8 mouse cellular contexts compared by ENCODE assay signal in the genomic region with DNA sequence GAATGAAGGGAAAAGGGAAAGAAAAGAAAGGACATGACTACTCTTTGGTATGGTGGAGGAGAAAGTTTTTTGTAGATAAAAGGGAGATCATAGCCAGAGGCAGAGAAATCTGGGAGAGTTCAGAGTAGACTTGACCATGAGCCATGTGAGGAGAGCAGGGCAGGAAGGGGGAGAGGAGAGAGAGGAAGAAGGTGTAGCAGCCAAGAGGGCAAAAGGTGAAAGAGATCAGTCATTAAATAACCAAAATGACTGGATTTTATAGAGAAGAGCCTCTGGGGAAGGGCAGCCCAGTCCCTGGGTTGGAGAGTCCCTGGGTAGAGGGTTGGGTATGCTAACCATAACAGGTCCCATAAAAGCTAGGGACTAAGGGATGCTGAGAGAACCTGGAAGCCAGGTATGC. TPM values are rescaled to one million over a fixed set of nuclear protein-coding genes. Genes with fewer than 3 reads are reported as not detected.
DNase-seq lines count a peak whose midpoint lies in the region; ATAC-seq lines count a peak whose summit lies in the region.

No protein-coding gene starts in this region.

- no peak overlapping the region for H3K9ac ChIP-seq in hindbrain, embryonic 12.5 days
- no peak overlapping the region for H3K9ac ChIP-seq in liver, embryonic 12.5 days
- peak overlapping the region; percentile 92; the same call in 1 of the 2 replicates for H3K9ac ChIP-seq in stomach, embryonic 16.5 days (ENCODE audit: low read length)

- H3K36me3 ChIP-seq in megakaryocyte, embryonic 14.5 days (replicated peaks; ENCODE audit: low read length) = peaks cover 16% of the 10 kb centered on the region
- H3K36me3 ChIP-seq in hindbrain, embryonic 12.5 days = no peaks in the 10 kb centered on the region
- no peaks in the 10 kb centered on the region for H3K36me3 ChIP-seq in liver, embryonic 12.5 days
- H3K36me3 ChIP-seq in stomach, embryonic 16.5 days (ENCODE audit: control insufficient read depth, insufficient read depth, low read length) = no peaks in the 10 kb centered on the region

- H3K27me3 ChIP-seq in megakaryocyte, embryonic 14.5 days (replicated peaks) = peaks cover 5% of the 10 kb centered on the region
- no peaks in the 10 kb centered on the region for H3K27me3 ChIP-seq in hindbrain, embryonic 12.5 days
- no peaks in the 10 kb centered on the region; the same call in 1 of the 2 replicates for H3K27me3 ChIP-seq in liver, embryonic 12.5 days (replicated peaks)
- no peaks in the 10 kb centered on the region for H3K27me3 ChIP-seq in stomach, embryonic 16.5 days (ENCODE audit: control insufficient read depth, insufficient read depth, low read length)

- H3K9me3 ChIP-seq in megakaryocyte, embryonic 14.5 days = no peaks in the 10 kb centered on the region
- H3K9me3 ChIP-seq in hindbrain, embryonic 12.5 days (replicated peaks) = no peaks in the 10 kb centered on the region
- H3K9me3 ChIP-seq in liver, embryonic 12.5 days (replicated peaks) = no peaks in the 10 kb centered on the region
- H3K9me3 ChIP-seq in stomach, embryonic 16.5 days (replicated peaks; ENCODE audit: control insufficient read depth, low read length) = no peaks in the 10 kb centered on the region

- no peak overlapping the region for H3K27ac ChIP-seq in hindbrain, embryonic 12.5 days
- no peak overlapping the region for H3K27ac ChIP-seq in liver, embryonic 12.5 days
- no peak overlapping the region for H3K27ac ChIP-seq in stomach, embryonic 16.5 days (ENCODE audit: low read length)

- H3K4me3 ChIP-seq in megakaryocyte, embryonic 14.5 days (replicated peaks) = peak overlapping the region; percentile 96
- 0 out of 2 replicates have a peak overlapping the region, but pooled peaks have one; percentile 85 for H3K4me3 ChIP-seq in hindbrain, embryonic 12.5 days
- H3K4me3 ChIP-seq in liver, embryonic 12.5 days = peak overlapping the region; percentile 80
- peak overlapping the region; percentile 93 for H3K4me3 ChIP-seq in stomach, embryonic 16.5 days (replicated peaks; ENCODE audit: low read length)

- peak overlapping the region; percentile 63 for H3K4me2 ChIP-seq in hindbrain, embryonic 12.5 days (replicated peaks)
- peak overlapping the region; percentile 93 for H3K4me2 ChIP-seq in liver, embryonic 12.5 days
- peak overlapping the region; percentile 75 for H3K4me2 ChIP-seq in stomach, embryonic 16.5 days (ENCODE audit: low read depth, low read length)

- H3K4me1 ChIP-seq in megakaryocyte, embryonic 14.5 days = peaks cover 21% of the 10 kb centered on the region
- peaks cover 11% of the 10 kb centered on the region for H3K4me1 ChIP-seq in hindbrain, embryonic 12.5 days
- peaks cover 26% of the 10 kb centered on the region for H3K4me1 ChIP-seq in liver, embryonic 12.5 days
- 0 out of 2 replicates have a peak, but pooled peaks cover 8% of the 10 kb centered on the region for H3K4me1 ChIP-seq in stomach, embryonic 16.5 days (ENCODE audit: control insufficient read depth, insufficient read depth, low read length)

- DNase-seq in spleen, postnatal 36 days (ENCODE audit: low spot score in 2 of 2) = no peak
- no peak for DNase-seq in cerebellum, postnatal 14 days
- no peak for DNase-seq in adrenal gland, postnatal 4 days (ENCODE audit: low spot score in 2 of 2)

- no peak for ATAC-seq in megakaryocyte, adult 5-6 weeks (ENCODE audit: poor library complexity, severe bottlenecking)
- peak; percentile 9; the same call in 1 of the 2 replicates for ATAC-seq in hindbrain, embryonic 12.5 days (ENCODE audit: low FRiP score)
- no peak for ATAC-seq in liver, embryonic 12.5 days
- ATAC-seq in stomach, embryonic 16.5 days (ENCODE audit: insufficient read depth, low FRiP score) = no peak

RNA-seq across cellular contexts. Expression of gene Mtmr10, which starts 0.9 kb away (rescaled TPM):
- polyA plus RNA-seq in megakaryocyte, embryonic 14.5 days (2012; ENCODE audit: insufficient read depth, low replicate concordance) = 1.6 and 2.0 TPM in 2 replicates
- total RNA-seq in megakaryocyte, adult 5-6 weeks (2015) = 4.1 and 6.0 TPM in 2 replicates
- 3.4 and 7.2 TPM in 2 replicates for total RNA-seq in megakaryocyte, adult 5-6 weeks (2017)
- polyA plus RNA-seq in hindbrain, embryonic 12.5 days (2016; fragmentation: Nextera tagmentation; extraction: Ambion mirVana) = 14.7 and 15.6 TPM in 2 replicates
- polyA plus RNA-seq in liver, embryonic 12.5 days (2016; fragmentation: Nextera tagmentation; extraction: Ambion mirVana) = 3.6 and 4.1 TPM in 2 replicates
- 12.8 and 13.6 TPM in 2 replicates for polyA plus RNA-seq in stomach, embryonic 16.5 days (2015; fragmentation: Nextera tagmentation; extraction: Ambion mirVana)
- 10 to 100 TPM; 22.3 to 22.5 TPM for total RNA-seq in adrenal gland, postnatal 4 days (2021)
